In genomic region chr7:101869163-101869500, GRCm38 (mm10) we compare ENCODE assay signal across 18 mouse cellular contexts. TPM values are rescaled to one million over a fixed set of nuclear protein-coding genes. Genes with fewer than 3 reads are reported as not detected.
DNase-seq lines count a peak whose midpoint lies in the region; ATAC-seq lines count a peak whose summit lies in the region.
"Had no signal": no experiment of that assay in that cellular context is flagged by ENCODE, and none has a peak within 500 bp of the region (broad histone marks: within the 10 kb centered on the region; RNA-seq: fewer than 3 reads in every experiment).

No protein-coding gene starts in this region.

- no peak overlapping the region for H3K4me2 ChIP-seq in forebrain, embryonic 14.5 days (ENCODE audit: low read length)
- no peak overlapping the region for H3K4me2 ChIP-seq in forebrain, embryonic 16.5 days (ENCODE audit: low read length)
- H3K4me2 ChIP-seq: limb, embryonic 13.5 days had no signal

- peak; percentile 26; the same call in 1 of the 2 replicates for ATAC-seq in forebrain, embryonic 14.5 days
- ATAC-seq in forebrain, embryonic 16.5 days, result no peak

- no peaks in the 10 kb centered on the region for H3K4me1 ChIP-seq in forebrain, embryonic 14.5 days (ENCODE audit: control insufficient read depth, insufficient read depth, low read length)
- H3K4me1 ChIP-seq in forebrain, embryonic 16.5 days (replicated peaks; ENCODE audit: control insufficient read depth, insufficient read depth, low read length), result no peaks in the 10 kb centered on the region
- H3K4me1 ChIP-seq: limb, embryonic 13.5 days had no signal

- peak; percentile 40 for DNase-seq in forebrain, embryonic 14.5 days (ENCODE audit: low spot score)
- DNase-seq in MN1 (ENCODE audit: low spot score), result peak; percentile 21
- peak; percentile 49 for DNase-seq in kidney, adult 11 months
- DNase-seq in kidney, postnatal 4 days, result peak; percentile 20 to 31
- DNase-seq in layer of hippocampus, adult 8-10 months (ENCODE audit: low spot score in 2 of 2), result no peak
- no peak for DNase-seq in yolk sac, embryonic 10.5 days (ENCODE audit: low spot score)
- no peak for DNase-seq in c-Kit-positive CD71-positive TER-119-positive erythroid progenitor cells, embryonic 14.5 days (ENCODE audit: low spot score)
- DNase-seq: adrenal gland, postnatal 10 days; cerebellum, adult 11-12 months; heart, postnatal 36 days; layer of hippocampus, postnatal 36 days; lung, adult 18-20 months; thymus, postnatal 36 days had no signal

- no peak overlapping the region for H3K4me3 ChIP-seq in forebrain, embryonic 14.5 days (ENCODE audit: low read depth, low read length)
- no peak overlapping the region for H3K4me3 ChIP-seq in forebrain, embryonic 16.5 days (replicated peaks; ENCODE audit: low read length)
- H3K4me3 ChIP-seq: limb, embryonic 13.5 days; megakaryocyte, embryonic 14.5 days had no signal

- no peaks in the 10 kb centered on the region for H3K27me3 ChIP-seq in forebrain, embryonic 14.5 days (replicated peaks; ENCODE audit: control insufficient read depth, insufficient read depth, low read length)
- H3K27me3 ChIP-seq in forebrain, embryonic 16.5 days (replicated peaks; ENCODE audit: control insufficient read depth, insufficient read depth, low read length), result no peaks in the 10 kb centered on the region
- H3K27me3 ChIP-seq: limb, embryonic 13.5 days had no signal

- H3K9me3 ChIP-seq in forebrain, embryonic 14.5 days (replicated peaks; ENCODE audit: control insufficient read depth, low read length), result no peaks in the 10 kb centered on the region
- H3K9me3 ChIP-seq in forebrain, embryonic 16.5 days (ENCODE audit: control insufficient read depth, low read length), result no peaks in the 10 kb centered on the region
- H3K9me3 ChIP-seq: limb, embryonic 13.5 days had no signal

- no peaks in the 10 kb centered on the region for H3K36me3 ChIP-seq in forebrain, embryonic 14.5 days (ENCODE audit: control insufficient read depth, insufficient read depth, low read length)
- no peaks in the 10 kb centered on the region for H3K36me3 ChIP-seq in forebrain, embryonic 16.5 days (ENCODE audit: control insufficient read depth, insufficient read depth)
- H3K36me3 ChIP-seq: limb, embryonic 13.5 days had no signal

- 43% methylated on average over 7 of the region's 7 CpGs for WGBS in forebrain, embryonic 14.5 days
- WGBS in forebrain, embryonic 16.5 days, result 41% methylated on average over 7 of the region's 7 CpGs

- H3K27ac ChIP-seq in forebrain, embryonic 14.5 days (ENCODE audit: low read depth, low read length), result no peak overlapping the region
- no peak overlapping the region for H3K27ac ChIP-seq in forebrain, embryonic 16.5 days (ENCODE audit: low read length)
- H3K27ac ChIP-seq: limb, embryonic 13.5 days had no signal

- no peak overlapping the region for H3K9ac ChIP-seq in forebrain, embryonic 14.5 days (ENCODE audit: low read length)
- H3K9ac ChIP-seq in forebrain, embryonic 16.5 days (replicated peaks; ENCODE audit: low read depth, low read length), result no peak overlapping the region
- H3K9ac ChIP-seq: limb, embryonic 13.5 days had no signal

RNA-seq across cellular contexts. Expression of gene Folr1, which starts 1.5 kb away (rescaled TPM):
- 26.1 and 30.6 TPM in 2 replicates for polyA plus RNA-seq in forebrain, embryonic 14.5 days (2014; fragmentation: Nextera tagmentation; extraction: Ambion mirVana)
- polyA plus RNA-seq in forebrain, embryonic 16.5 days (2015; fragmentation: Nextera tagmentation; extraction: Ambion mirVana), result 17.1 and 19.2 TPM in 2 replicates
- 1 to 10 TPM in 3 of 4 experiments, under 1 TPM in 1; 0.51 to 3.2 (median 1.3) TPM for total RNA-seq in layer of hippocampus, adult 8-10 months (2022)
- total RNA-seq: granulocyte monocyte progenitor cell, adult 5-6 weeks had no signal

RNA-seq across cellular contexts. Expression of gene Anapc15, which starts 5.6 kb away (rescaled TPM):
- polyA plus RNA-seq in forebrain, embryonic 14.5 days (2014; fragmentation: Nextera tagmentation; extraction: Ambion mirVana), result 75.0 and 87.6 TPM in 2 replicates
- 68.6 and 72.3 TPM in 2 replicates for polyA plus RNA-seq in forebrain, embryonic 16.5 days (2015; fragmentation: Nextera tagmentation; extraction: Ambion mirVana)
- 10 to 100 TPM; 30.2 to 37.2 (median 35.0) TPM for total RNA-seq in layer of hippocampus, adult 8-10 months (2022)

RNA-seq across cellular contexts. Expression of gene Folr2, which starts 12.1 kb away (rescaled TPM):
- 1.1 and 1.8 TPM in 2 replicates for polyA plus RNA-seq in forebrain, embryonic 14.5 days (2014; fragmentation: Nextera tagmentation; extraction: Ambion mirVana)
- polyA plus RNA-seq in forebrain, embryonic 16.5 days (2015; fragmentation: Nextera tagmentation; extraction: Ambion mirVana), result 0.65 and 0.94 TPM in 2 replicates
- 1 to 10 TPM in 2 of 4 experiments, not detected in 2; 1.3 to 1.4 TPM for total RNA-seq in layer of hippocampus, adult 8-10 months (2022)
- total RNA-seq: granulocyte monocyte progenitor cell, adult 5-6 weeks; layer of hippocampus, postnatal 36 days; neutrophil, adult 5-6 weeks had no signal

RNA-seq across cellular contexts. Expression of gene Inppl1, which starts 31.1 kb away (rescaled TPM):
- 8.2 and 15.3 TPM in 2 replicates for polyA plus RNA-seq in forebrain, embryonic 14.5 days (2014; fragmentation: Nextera tagmentation; extraction: Ambion mirVana)
- polyA plus RNA-seq in forebrain, embryonic 16.5 days (2015; fragmentation: Nextera tagmentation; extraction: Ambion mirVana), result 20.0 and 20.5 TPM in 2 replicates
- total RNA-seq in layer of hippocampus, adult 8-10 months (2022), result 10 to 100 TPM; 29.1 to 38.3 (median 32.4) TPM

RNA-seq across cellular contexts. Expression of gene Lamtor1, which starts 36.6 kb away (rescaled TPM):
- polyA plus RNA-seq in forebrain, embryonic 14.5 days (2014; fragmentation: Nextera tagmentation; extraction: Ambion mirVana), result 181 and 201 TPM in 2 replicates
- 149 and 166 TPM in 2 replicates for polyA plus RNA-seq in forebrain, embryonic 16.5 days (2015; fragmentation: Nextera tagmentation; extraction: Ambion mirVana)
- total RNA-seq in layer of hippocampus, adult 8-10 months (2022), result 10 to 100 TPM; 77.5 to 94.3 (median 89.8) TPM

Comparison
In these comparisons a context has a peak if more than half of its experiments do, and no peak if none do; other contexts are left out.
1. DNase-seq: peak in forebrain, embryonic 14.5 days (single experiment), MN1 (single experiment), kidney, adult 11 months (single experiment) and kidney, postnatal 4 days (2 of 2); none in layer of hippocampus, adult 8-10 months (0 of 2), yolk sac, embryonic 10.5 days (single experiment) and c-Kit-positive CD71-positive TER-119-positive erythroid progenitor cells, embryonic 14.5 days (single experiment).